In the genomic region with DNA sequence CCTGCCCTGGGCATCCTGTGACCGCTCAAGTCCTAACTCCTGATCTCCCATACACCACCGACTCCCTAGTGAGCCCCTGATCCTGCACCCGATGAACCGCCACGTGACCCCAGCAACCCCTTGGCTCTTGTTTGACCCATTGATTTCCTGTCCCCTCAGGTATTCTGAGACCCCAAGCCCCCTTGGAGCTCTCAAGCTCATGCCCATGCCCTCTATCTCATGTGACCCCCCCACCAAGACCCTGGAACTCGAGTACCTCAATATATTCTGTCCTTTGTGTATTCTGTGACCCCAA, we compare ENCODE assay signal across 8 mouse cellular contexts. TPM values are rescaled to one million over a fixed set of nuclear protein-coding genes. Genes with fewer than 3 reads are reported as not detected.
DNase-seq lines count a peak whose midpoint lies in the region; ATAC-seq and TF ChIP-seq lines count a peak whose summit lies in the region.

No protein-coding gene starts in this region.

- H3K9me3 ChIP-seq in hindbrain, embryonic 13.5 days = no peaks in the 10 kb centered on the region
- no peaks in the 10 kb centered on the region for H3K9me3 ChIP-seq in midbrain, embryonic 15.5 days

- 35% methylated on average over 6 of the region's 6 CpGs for WGBS in hindbrain, embryonic 13.5 days
- WGBS in midbrain, embryonic 15.5 days = 23% methylated on average over 6 of the region's 6 CpGs

- peak overlapping the region; percentile 99 for H3K27ac ChIP-seq in layer of hippocampus, adult 2 months
- peak overlapping the region; percentile 99 for H3K27ac ChIP-seq in cortical plate, adult 2 months (ENCODE audit: insufficient read depth, low read length)
- H3K27ac ChIP-seq in hindbrain, embryonic 13.5 days = no peak overlapping the region; the same call in 1 of the 2 replicates
- peak overlapping the region; percentile 64; the same call in 1 of the 2 replicates for H3K27ac ChIP-seq in midbrain, embryonic 15.5 days

- peak overlapping the region; percentile 93 for H3K9ac ChIP-seq in hindbrain, embryonic 13.5 days
- H3K9ac ChIP-seq in midbrain, embryonic 15.5 days = peak overlapping the region; percentile 86

- H3K4me1 ChIP-seq in cortical plate, adult 2 months (ENCODE audit: control insufficient read depth, insufficient read depth, low read length) = peaks cover 6% of the 10 kb centered on the region
- H3K4me1 ChIP-seq in hindbrain, embryonic 13.5 days (replicated peaks) = peaks cover 79% of the 10 kb centered on the region
- peaks cover 66% of the 10 kb centered on the region for H3K4me1 ChIP-seq in midbrain, embryonic 15.5 days

- no peak for DNase-seq in layer of hippocampus, adult 2 months (ENCODE audit: low spot score in 2 of 2)
- no peak for DNase-seq in layer of hippocampus, adult 18-20 months (ENCODE audit: low spot score in 2 of 2)
- DNase-seq in ovary, adult 18-20 months (ENCODE audit: low spot score) = no peak
- no peak for DNase-seq in ovary, postnatal 36 days (ENCODE audit: low spot score)
- no peak for DNase-seq in urinary bladder, postnatal 10 days (ENCODE audit: low spot score)

- H3K4me2 ChIP-seq in hindbrain, embryonic 13.5 days = peak overlapping the region; percentile 79
- peak overlapping the region; percentile 86 for H3K4me2 ChIP-seq in midbrain, embryonic 15.5 days

- TF ChIP-seq CTCF in layer of hippocampus, adult 2 months (conservative IDR thresholded peaks at IDR 0.05) = no peak
- no peak for TF ChIP-seq CTCF in cortical plate, adult 2 months (IDR thresholded peaks at IDR 0.05; ENCODE audit: extremely low read depth, insufficient read depth, low read length)

- no peak for TF ChIP-seq POLR2A in cortical plate, adult 2 months (IDR thresholded peaks at IDR 0.05; ENCODE audit: extremely low read depth, insufficient read depth, low read length)

- 0 out of 2 replicates have a peak, but pooled peaks cover 2% of the 10 kb centered on the region for H3K27me3 ChIP-seq in hindbrain, embryonic 13.5 days
- H3K27me3 ChIP-seq in midbrain, embryonic 15.5 days (replicated peaks) = no peaks in the 10 kb centered on the region

- H3K4me3 ChIP-seq in layer of hippocampus, adult 2 months = peak overlapping the region; percentile 90
- H3K4me3 ChIP-seq in cortical plate, adult 2 months (ENCODE audit: insufficient read depth, low read length) = peak overlapping the region; percentile 92
- H3K4me3 ChIP-seq in hindbrain, embryonic 13.5 days = peak overlapping the region; percentile 75
- H3K4me3 ChIP-seq in midbrain, embryonic 15.5 days = peak overlapping the region; percentile 76

- peaks cover 6% of the 10 kb centered on the region for H3K36me3 ChIP-seq in hindbrain, embryonic 13.5 days
- H3K36me3 ChIP-seq in midbrain, embryonic 15.5 days (replicated peaks) = no peaks in the 10 kb centered on the region

- ATAC-seq in hindbrain, embryonic 13.5 days (ENCODE audit: low FRiP score) = no peak
- no peak for ATAC-seq in midbrain, embryonic 15.5 days (replicated peaks)

RNA-seq across cellular contexts. Expression of a gene that starts 1.1 kb away (rescaled TPM):
- 100 to 1,000 TPM; 274 to 297 TPM for total RNA-seq in layer of hippocampus, adult 2 months (2021)
- 100 to 1,000 TPM; 272 to 279 TPM for total RNA-seq in layer of hippocampus, adult 18-20 months (2021)
- polyA plus RNA-seq in cortical plate, adult 2 months (2012; rRNA removed) = 241 and 249 TPM in 2 replicates
- 122 and 132 TPM in 2 replicates for polyA plus RNA-seq in hindbrain, embryonic 13.5 days (2015; fragmentation: Nextera tagmentation; extraction: Ambion mirVana)
- polyA plus RNA-seq in midbrain, embryonic 15.5 days (2015; fragmentation: Nextera tagmentation; extraction: Ambion mirVana) = 175 and 189 TPM in 2 replicates

RNA-seq across cellular contexts. Expression of a gene that starts 8.4 kb away (rescaled TPM):
- total RNA-seq in layer of hippocampus, adult 2 months (2021) = under 1 TPM; 0.54 to 0.97 TPM
- total RNA-seq in layer of hippocampus, adult 18-20 months (2021) = under 1 TPM; 0.33 to 0.37 TPM
- polyA plus RNA-seq in cortical plate, adult 2 months (2012; rRNA removed) = 1.0 and 1.4 TPM in 2 replicates
- 1.5 and 1.9 TPM in 2 replicates for polyA plus RNA-seq in hindbrain, embryonic 13.5 days (2015; fragmentation: Nextera tagmentation; extraction: Ambion mirVana)
- 1.2 and 1.6 TPM in 2 replicates for polyA plus RNA-seq in midbrain, embryonic 15.5 days (2015; fragmentation: Nextera tagmentation; extraction: Ambion mirVana)

RNA-seq across cellular contexts. Expression of a gene that starts 13.4 kb away (rescaled TPM):
- total RNA-seq in layer of hippocampus, adult 2 months (2021) = 10 to 100 TPM; 41.4 to 46.4 TPM
- 10 to 100 TPM; 47.3 to 47.7 TPM for total RNA-seq in layer of hippocampus, adult 18-20 months (2021)
- polyA plus RNA-seq in cortical plate, adult 2 months (2012; rRNA removed) = 71.1 and 77.2 TPM in 2 replicates
- polyA plus RNA-seq in hindbrain, embryonic 13.5 days (2015; fragmentation: Nextera tagmentation; extraction: Ambion mirVana) = 121 and 125 TPM in 2 replicates
- polyA plus RNA-seq in midbrain, embryonic 15.5 days (2015; fragmentation: Nextera tagmentation; extraction: Ambion mirVana) = 175 and 176 TPM in 2 replicates

RNA-seq across cellular contexts. Expression of a gene that starts 24.7 kb away (rescaled TPM):
- total RNA-seq in layer of hippocampus, adult 2 months (2021) = under 1 TPM in 1 of 2 experiments, not detected in 1; 0.25 TPM
- total RNA-seq in layer of hippocampus, adult 18-20 months (2021) = not detected
- 0.09 and 0.19 TPM in 2 replicates for polyA plus RNA-seq in cortical plate, adult 2 months (2012; rRNA removed)
- 0.12 and 0.14 TPM in 2 replicates for polyA plus RNA-seq in hindbrain, embryonic 13.5 days (2015; fragmentation: Nextera tagmentation; extraction: Ambion mirVana)
- 0.13 and 0.19 TPM in 2 replicates for polyA plus RNA-seq in midbrain, embryonic 15.5 days (2015; fragmentation: Nextera tagmentation; extraction: Ambion mirVana)

RNA-seq across cellular contexts. Expression of a gene that starts 52.6 kb away (rescaled TPM):
- total RNA-seq in layer of hippocampus, adult 2 months (2021) = 10 to 100 TPM; 25.4 to 29.1 TPM
- 10 to 100 TPM; 20.0 to 23.3 TPM for total RNA-seq in layer of hippocampus, adult 18-20 months (2021)
- polyA plus RNA-seq in cortical plate, adult 2 months (2012; rRNA removed) = 18.1 and 19.7 TPM in 2 replicates
- 103 and 105 TPM in 2 replicates for polyA plus RNA-seq in hindbrain, embryonic 13.5 days (2015; fragmentation: Nextera tagmentation; extraction: Ambion mirVana)
- 70.1 and 74.5 TPM in 2 replicates for polyA plus RNA-seq in midbrain, embryonic 15.5 days (2015; fragmentation: Nextera tagmentation; extraction: Ambion mirVana)
